Mouse (Mus musculus): ENCODE measurements around the gene Nfyb. TPM values are rescaled to one million over a fixed set of nuclear protein-coding genes. Genes with fewer than 3 reads are reported as not detected.

The Nfyb gene
- polyA plus RNA-seq, 1 experiment from 2014 or later, result 47.6 TPM

- Histone ChIP-seq H3K9me3 (ENCODE audit: control insufficient read depth, low read length) (no peaks in the 10 kb centered on the region), H3K36me3 (ENCODE audit: control insufficient read depth, insufficient read depth, low read length) (no peaks in the 10 kb centered on the region), H3K4me2 (no peak overlapping the region), H3K4me1 (replicated peaks; ENCODE audit: control insufficient read depth, insufficient read depth, low read length) (peaks cover 8% of the 10 kb centered on the region; the same call in 1 of the 2 replicates), H3K4me3 (ENCODE audit: low read depth, low read length) (no peak overlapping the region), H3K27me3 (replicated peaks; ENCODE audit: control insufficient read depth, insufficient read depth, low read length) (no peaks in the 10 kb centered on the region), H3K9ac (ENCODE audit: low read depth, low read length) (no peak overlapping the region), H3K27ac (ENCODE audit: low read depth, low read length) (no peak overlapping the region)
- ATAC-seq (replicated peaks; ENCODE audit: low FRiP score) (no peak), DNase-seq (ENCODE audit: low spot score) (no peak)
- 85% methylated on average over 3 of the region's 3 CpGs for WGBS
Observed at GRCm38 (mm10) chr10:82791713-82792112, 27.8 kb upstream of the Nfyb start.

- H3K4me2 ChIP-seq, result no peak overlapping the region
- no peak for ATAC-seq (replicated peaks; ENCODE audit: low FRiP score)
- H3K4me1 ChIP-seq (replicated peaks; ENCODE audit: control insufficient read depth, insufficient read depth, low read length), result peaks cover 3% of the 10 kb centered on the region; the same call in 1 of the 2 replicates
- DNase-seq (ENCODE audit: low spot score), result no peak
- WGBS, result 84% methylated on average over 5 of the region's 5 CpGs
- H3K9me3 ChIP-seq (ENCODE audit: control insufficient read depth, low read length), result no peaks in the 10 kb centered on the region
- no peak overlapping the region for H3K9ac ChIP-seq (ENCODE audit: low read depth, low read length)
- no peak overlapping the region for H3K27ac ChIP-seq (ENCODE audit: low read depth, low read length)
- no peaks in the 10 kb centered on the region for H3K27me3 ChIP-seq (replicated peaks; ENCODE audit: control insufficient read depth, insufficient read depth, low read length)
- no peaks in the 10 kb centered on the region for H3K36me3 ChIP-seq (ENCODE audit: control insufficient read depth, insufficient read depth, low read length)
- no peak overlapping the region for H3K4me3 ChIP-seq (ENCODE audit: low read depth, low read length)
Observed at GRCm38 (mm10) chr10:82790504-82790903, 26.6 kb upstream of the Nfyb start.

DNA sequence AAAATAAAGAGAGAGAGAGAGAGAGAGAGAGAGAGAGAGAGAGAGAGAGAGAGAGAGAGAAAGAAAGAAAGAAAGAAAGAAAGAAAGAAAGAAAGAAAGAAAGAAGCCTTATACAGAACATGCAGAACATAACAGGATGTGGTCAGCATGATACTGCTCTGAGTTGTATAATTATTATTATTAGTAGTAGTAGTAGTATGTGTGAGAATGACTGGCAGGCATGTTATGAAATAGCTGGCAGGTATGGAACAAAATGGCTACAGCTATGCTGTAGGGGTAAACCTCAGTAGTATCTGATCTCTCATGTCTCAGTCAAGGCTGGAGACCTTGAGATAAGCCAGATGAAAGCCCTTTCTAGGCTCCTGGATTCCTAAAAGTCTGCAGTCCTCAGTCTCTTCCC is 25.2 kb upstream of the Nfyb start:
- Histone ChIP-seq H3K4me2 (no peak overlapping the region), H3K9ac (ENCODE audit: low read depth, low read length) (no peak overlapping the region), H3K36me3 (ENCODE audit: control insufficient read depth, insufficient read depth, low read length) (no peaks in the 10 kb centered on the region), H3K27me3 (replicated peaks; ENCODE audit: control insufficient read depth, insufficient read depth, low read length) (no peaks in the 10 kb centered on the region), H3K9me3 (ENCODE audit: control insufficient read depth, low read length) (no peaks in the 10 kb centered on the region), H3K4me3 (ENCODE audit: low read depth, low read length) (no peak overlapping the region), H3K4me1 (replicated peaks; ENCODE audit: control insufficient read depth, insufficient read depth, low read length) (no peaks in the 10 kb centered on the region), H3K27ac (ENCODE audit: low read depth, low read length) (no peak overlapping the region)
- ATAC-seq (replicated peaks; ENCODE audit: low FRiP score), result no peak
- no peak for DNase-seq (ENCODE audit: low spot score)

DNA sequence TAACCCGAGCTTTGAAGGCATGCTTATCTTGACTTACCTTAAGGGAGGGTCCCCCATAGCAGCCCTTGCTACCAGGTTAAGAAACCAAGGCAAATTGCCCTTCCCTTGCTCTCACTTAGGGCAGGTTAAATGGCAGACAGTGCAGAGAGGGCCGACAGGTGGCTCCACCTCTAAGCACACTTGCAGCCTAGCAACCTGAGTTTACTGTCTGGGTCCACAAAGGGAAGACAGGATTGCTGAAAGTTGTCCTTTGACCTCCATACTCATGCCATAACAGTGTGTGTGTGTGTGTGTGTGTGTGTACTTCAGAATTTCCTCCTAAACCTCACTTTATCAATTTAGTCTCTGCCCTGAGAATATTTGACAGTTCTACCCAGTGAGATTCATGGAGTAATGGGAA is 18.5 kb upstream of the Nfyb start:
- Histone ChIP-seq H3K27me3 (replicated peaks; ENCODE audit: control insufficient read depth, insufficient read depth, low read length) (no peaks in the 10 kb centered on the region), H3K9me3 (ENCODE audit: control insufficient read depth, low read length) (no peaks in the 10 kb centered on the region), H3K27ac (ENCODE audit: low read depth, low read length) (no peak overlapping the region), H3K4me2 (no peak overlapping the region), H3K9ac (ENCODE audit: low read depth, low read length) (no peak overlapping the region), H3K36me3 (ENCODE audit: control insufficient read depth, insufficient read depth, low read length) (no peaks in the 10 kb centered on the region), H3K4me1 (replicated peaks; ENCODE audit: control insufficient read depth, insufficient read depth, low read length) (peaks cover 8% of the 10 kb centered on the region), H3K4me3 (ENCODE audit: low read depth, low read length) (no peak overlapping the region)
- DNase-seq (ENCODE audit: low spot score) (no peak), ATAC-seq (replicated peaks; ENCODE audit: low FRiP score) (peak; percentile 40; the same call in 1 of the 2 replicates)
- WGBS, result 28% methylated on average over 2 of the region's 2 CpGs

- no peaks in the 10 kb centered on the region for H3K9me3 ChIP-seq (ENCODE audit: control insufficient read depth, low read length)
- no peak for ATAC-seq (replicated peaks; ENCODE audit: low FRiP score)
- H3K4me1 ChIP-seq (replicated peaks; ENCODE audit: control insufficient read depth, insufficient read depth, low read length), result peaks cover 12% of the 10 kb centered on the region
- H3K4me3 ChIP-seq (ENCODE audit: low read depth, low read length), result no peak overlapping the region
- no peaks in the 10 kb centered on the region for H3K27me3 ChIP-seq (replicated peaks; ENCODE audit: control insufficient read depth, insufficient read depth, low read length)
- H3K4me2 ChIP-seq, result no peak overlapping the region
- DNase-seq (ENCODE audit: low spot score), result no peak
- no peak overlapping the region for H3K27ac ChIP-seq (ENCODE audit: low read depth, low read length)
- H3K9ac ChIP-seq (ENCODE audit: low read depth, low read length), result no peak overlapping the region
- no peaks in the 10 kb centered on the region for H3K36me3 ChIP-seq (ENCODE audit: control insufficient read depth, insufficient read depth, low read length)
Observed at GRCm38 (mm10) chr10:82780816-82781215, 16.9 kb upstream of the Nfyb start.

DNA sequence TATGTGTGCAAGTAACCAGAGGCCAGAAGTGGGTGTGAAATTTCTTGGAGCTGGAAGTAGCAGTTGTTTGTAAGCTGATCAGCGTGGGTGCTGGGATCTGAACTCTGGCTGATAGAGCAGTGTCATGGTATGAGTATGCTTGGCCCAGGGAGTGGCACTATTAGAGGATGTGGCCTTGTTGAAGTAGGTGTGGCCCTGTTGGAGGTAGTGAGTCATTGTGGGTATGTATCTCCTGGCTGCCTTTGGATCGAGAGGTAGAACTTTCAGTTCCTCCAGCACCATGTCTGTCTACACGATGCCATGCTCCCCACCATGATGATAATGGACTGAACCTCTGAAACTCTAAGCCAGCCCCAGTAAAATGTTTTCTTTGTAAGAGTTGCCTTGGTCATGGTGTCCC is 16.4 kb upstream of the Nfyb start:
- H3K27ac ChIP-seq (ENCODE audit: low read depth, low read length), result no peak overlapping the region
- 78% methylated on average over 3 of the region's 3 CpGs for WGBS

DNA sequence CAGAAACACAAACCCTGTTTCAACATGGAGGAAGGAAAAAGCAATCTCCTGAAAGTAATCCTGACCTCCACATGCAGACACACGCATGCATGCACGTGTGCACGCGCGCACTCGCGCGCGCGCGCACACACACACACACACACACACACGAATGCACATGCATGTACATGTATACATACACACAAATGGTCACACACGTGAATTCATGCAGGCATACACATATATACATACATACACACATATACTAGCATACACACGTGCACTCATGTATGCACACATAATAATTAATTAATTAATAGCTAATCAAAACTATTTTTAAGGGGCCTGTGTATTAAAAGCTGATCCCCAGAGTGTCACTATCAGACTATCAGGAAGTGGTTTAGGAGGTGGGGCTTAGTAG is 15.9 kb upstream of the Nfyb start:
- Histone ChIP-seq H3K4me2 (no peak overlapping the region), H3K27ac (ENCODE audit: low read depth, low read length) (no peak overlapping the region), H3K27me3 (replicated peaks; ENCODE audit: control insufficient read depth, insufficient read depth, low read length) (no peaks in the 10 kb centered on the region), H3K4me3 (ENCODE audit: low read depth, low read length) (no peak overlapping the region), H3K4me1 (replicated peaks; ENCODE audit: control insufficient read depth, insufficient read depth, low read length) (peaks cover 12% of the 10 kb centered on the region), H3K9me3 (ENCODE audit: control insufficient read depth, low read length) (no peaks in the 10 kb centered on the region), H3K36me3 (ENCODE audit: control insufficient read depth, insufficient read depth, low read length) (no peaks in the 10 kb centered on the region), H3K9ac (ENCODE audit: low read depth, low read length) (no peak overlapping the region)
- DNase-seq (ENCODE audit: low spot score) (no peak), ATAC-seq (replicated peaks; ENCODE audit: low FRiP score) (no peak)
- 97% methylated on average over 14 of the region's 14 CpGs for WGBS

More for the DNA sequence above, 16.4 kb upstream of the Nfyb start:
- no peaks in the 10 kb centered on the region for H3K36me3 ChIP-seq (ENCODE audit: control insufficient read depth, insufficient read depth, low read length)
- H3K4me3 ChIP-seq (ENCODE audit: low read depth, low read length), result no peak overlapping the region
- DNase-seq (ENCODE audit: low spot score) (no peak), ATAC-seq (replicated peaks; ENCODE audit: low FRiP score) (peak; percentile 21; the same call in 1 of the 2 replicates)
- H3K4me2 ChIP-seq, result no peak overlapping the region
- no peak overlapping the region for H3K9ac ChIP-seq (ENCODE audit: low read depth, low read length)
- no peaks in the 10 kb centered on the region for H3K9me3 ChIP-seq (ENCODE audit: control insufficient read depth, low read length)
- no peaks in the 10 kb centered on the region for H3K27me3 ChIP-seq (replicated peaks; ENCODE audit: control insufficient read depth, insufficient read depth, low read length)
- H3K4me1 ChIP-seq (replicated peaks; ENCODE audit: control insufficient read depth, insufficient read depth, low read length), result peaks cover 12% of the 10 kb centered on the region

GRCm38 (mm10) chr10:82778791-82779549 is 15.0 kb upstream of the Nfyb start:
- Histone ChIP-seq H3K4me3 (ENCODE audit: low read depth, low read length) (no peak overlapping the region), H3K27ac (ENCODE audit: low read depth, low read length) (no peak overlapping the region), H3K9me3 (ENCODE audit: control insufficient read depth, low read length) (no peaks in the 10 kb centered on the region), H3K4me2 (no peak overlapping the region), H3K9ac (ENCODE audit: low read depth, low read length) (no peak overlapping the region), H3K36me3 (ENCODE audit: control insufficient read depth, insufficient read depth, low read length) (no peaks in the 10 kb centered on the region), H3K27me3 (replicated peaks; ENCODE audit: control insufficient read depth, insufficient read depth, low read length) (no peaks in the 10 kb centered on the region), H3K4me1 (replicated peaks; ENCODE audit: control insufficient read depth, insufficient read depth, low read length) (peaks cover 12% of the 10 kb centered on the region)
- WGBS, result 81% methylated on average over 8 of the region's 8 CpGs
- DNase-seq (ENCODE audit: low spot score) (no peak), ATAC-seq (replicated peaks; ENCODE audit: low FRiP score) (no peak)

GRCm38 (mm10) chr10:82777886-82778285 is 13.9 kb upstream of the Nfyb start:
- Histone ChIP-seq H3K27ac (ENCODE audit: low read depth, low read length) (no peak overlapping the region), H3K4me2 (0 out of 2 replicates have a peak overlapping the region, but pooled peaks have one; percentile 12), H3K27me3 (replicated peaks; ENCODE audit: control insufficient read depth, insufficient read depth, low read length) (no peaks in the 10 kb centered on the region), H3K4me3 (ENCODE audit: low read depth, low read length) (no peak overlapping the region), H3K9ac (ENCODE audit: low read depth, low read length) (no peak overlapping the region), H3K4me1 (replicated peaks; ENCODE audit: control insufficient read depth, insufficient read depth, low read length) (peaks cover 12% of the 10 kb centered on the region), H3K36me3 (ENCODE audit: control insufficient read depth, insufficient read depth, low read length) (no peaks in the 10 kb centered on the region), H3K9me3 (ENCODE audit: control insufficient read depth, low read length) (no peaks in the 10 kb centered on the region)
- no peak for ATAC-seq (replicated peaks; ENCODE audit: low FRiP score)
- 36% methylated on average over 13 of the region's 13 CpGs for WGBS
- DNase-seq (ENCODE audit: low spot score), result no peak

All from liver, embryonic 11.5 days (tissue).